Mouse (Mus musculus) forebrain, embryonic 14.5 days (tissue): Measurements from ENCODE around the gene Gm42906. TPM values are rescaled to one million over a fixed set of nuclear protein-coding genes. Genes with fewer than 3 reads are reported as not detected.

Experiments
- ATAC-seq: fragments of 200-750 bp; cut with Nextera tagmentation; 2 replicates; pipeline ENCODE4 v1.8.0; 2017; ENCODE audit warnings: mild to moderate bottlenecking, moderate library complexity
- DNase-seq: peaks from one replicate; pipeline ENCODE4 v3.0.0-alpha.2; 2015; ENCODE audit warnings: low spot score
- H3K27ac ChIP-seq: fragments of 300-500 bp; sonication (generic); 2 replicates; pipeline ENCODE4 v1.5.1; 2014; ENCODE audit warnings: low read depth, mild to moderate bottlenecking, control low read depth, low read length, moderate library complexity
- H3K27me3 ChIP-seq: fragments of 300-500 bp; sonication (generic); replicated peaks from 2 replicates; pipeline ENCODE4 v1.6.1; 2014; ENCODE audit warnings: low read length, control low read depth, mixed read lengths; ENCODE audit not compliant: control insufficient read depth, insufficient read depth
- H3K36me3 ChIP-seq: fragments of 300-500 bp; sonication (generic); 2 replicates; pipeline ENCODE4 v1.6.1; 2014; ENCODE audit warnings: low read length, control low read depth; ENCODE audit not compliant: control insufficient read depth, insufficient read depth
- H3K4me1 ChIP-seq: fragments of 300-500 bp; sonication (generic); 2 replicates; pipeline ENCODE4 v1.6.1; 2014; ENCODE audit warnings: antibody characterized with exemption, low read length, control low read depth; ENCODE audit not compliant: control insufficient read depth, insufficient read depth
- H3K4me2 ChIP-seq: fragments of 300-500 bp; sonication (generic); 2 replicates; pipeline ENCODE4 v1.6.1; 2014; ENCODE audit warnings: mild to moderate bottlenecking, control low read depth, low read length
- H3K4me3 ChIP-seq: fragments of 300-500 bp; sonication (generic); 2 replicates; pipeline ENCODE4 v1.5.1; 2014; ENCODE audit warnings: low read depth, low read length, control low read depth
- H3K9ac ChIP-seq: fragments of 300-500 bp; sonication (generic); 2 replicates; pipeline ENCODE4 v1.6.1; 2014; ENCODE audit warnings: mild to moderate bottlenecking, low read length, control low read depth, moderate library complexity
- H3K9me3 ChIP-seq: fragments of 300-500 bp; sonication (generic); replicated peaks from 2 replicates; pipeline ENCODE4 v1.6.1; 2016; ENCODE audit warnings: low read length, control low read depth, mixed read lengths; ENCODE audit not compliant: control insufficient read depth
- WGBS: fragments of 180-500 bp; shearing (Covaris S2); extraction: QIAGEN DNeasy Blood & Tissue Kit; methylation state at CpG from one replicate; pipeline ENCODE4 v1.1.7; 2014; 5-methylcytosine and 5-hydroxymethylcytosine counted together
- polyA plus RNA-seq: library from polyadenylated mRNA; unstranded; fragments of >200 nt; fragmentation: Nextera tagmentation; extraction: Ambion mirVana; gene quantifications from 2 replicates; pipeline ENCODE4 v1.2.1, GENCODE M21; 2014

The Gm42906 gene
- polyA plus RNA-seq, 1 experiment from 2014 or later, result not detected

DNA sequence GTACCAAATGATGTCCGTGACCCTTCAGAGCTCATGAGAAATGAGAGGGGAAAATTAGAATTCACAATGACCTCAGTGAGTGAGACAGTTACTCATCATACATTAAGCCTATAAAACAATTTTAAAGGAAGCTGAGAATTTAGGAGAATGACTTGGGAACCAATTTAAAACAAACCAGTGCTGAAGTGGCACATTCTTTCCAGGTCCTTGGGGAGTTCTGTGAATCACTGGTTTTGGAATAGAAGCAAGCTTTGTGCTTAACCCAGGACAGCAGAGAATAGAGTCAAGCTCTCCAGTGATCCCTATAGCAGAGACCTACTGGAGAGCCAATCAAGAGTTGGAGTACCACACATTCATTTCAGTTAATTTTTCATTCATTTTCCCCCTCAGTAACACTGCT lies 254.2 kb downstream of the Gm42906 start:
- WGBS, result 87% methylated on average over 1 of the region's 1 CpGs
- no peaks in the 10 kb centered on the region for H3K9me3 ChIP-seq

DNA sequence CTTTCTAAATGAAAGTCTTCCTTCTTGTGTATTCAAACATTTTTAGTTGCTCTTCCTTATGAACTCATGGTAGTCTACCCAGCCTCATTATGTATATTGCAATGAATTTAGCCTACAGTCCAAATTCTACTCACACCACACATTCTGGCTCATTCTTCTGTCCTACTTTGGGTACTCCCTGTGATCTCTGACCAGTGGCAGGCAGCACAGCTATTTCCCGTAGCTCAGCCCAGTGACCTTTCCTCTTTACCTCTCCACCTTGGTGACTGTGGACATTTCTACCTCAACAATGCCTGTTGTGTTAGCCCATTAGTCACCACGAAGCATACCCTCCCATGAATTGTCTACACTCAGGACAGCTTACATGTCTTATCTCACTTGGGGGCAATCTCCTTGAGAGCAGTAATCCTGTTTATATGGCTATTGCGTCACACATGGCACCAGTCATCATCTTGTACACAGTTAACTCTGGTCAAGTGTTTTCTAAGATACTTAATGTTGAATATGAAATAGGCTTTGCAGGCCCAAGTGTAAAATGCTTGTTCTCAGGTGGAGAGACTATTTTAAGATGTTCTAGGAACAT lies 257.7 kb downstream of the Gm42906 start:
- ATAC-seq (no peak), DNase-seq (no peak)
- no peak overlapping the region for H3K4me2 ChIP-seq
- H3K36me3 ChIP-seq, result no peaks in the 10 kb centered on the region
- no peaks in the 10 kb centered on the region for H3K9me3 ChIP-seq
- H3K9ac ChIP-seq, result no peak overlapping the region
- no peaks in the 10 kb centered on the region for H3K4me1 ChIP-seq
- H3K4me3 ChIP-seq, result no peak overlapping the region
- H3K27ac ChIP-seq, result no peak overlapping the region
- 84% methylated on average over 3 of the region's 3 CpGs for WGBS
- H3K27me3 ChIP-seq, result no peaks in the 10 kb centered on the region

More for the DNA sequence above, 254.2 kb downstream of the Gm42906 start:
- Histone ChIP-seq H3K4me1 (no peaks in the 10 kb centered on the region), H3K36me3 (no peaks in the 10 kb centered on the region), H3K27ac (no peak overlapping the region), H3K27me3 (no peaks in the 10 kb centered on the region), H3K4me2 (no peak overlapping the region), H3K4me3 (no peak overlapping the region), H3K9ac (no peak overlapping the region)
- no peak for DNase-seq
- ATAC-seq, result no peak

DNA sequence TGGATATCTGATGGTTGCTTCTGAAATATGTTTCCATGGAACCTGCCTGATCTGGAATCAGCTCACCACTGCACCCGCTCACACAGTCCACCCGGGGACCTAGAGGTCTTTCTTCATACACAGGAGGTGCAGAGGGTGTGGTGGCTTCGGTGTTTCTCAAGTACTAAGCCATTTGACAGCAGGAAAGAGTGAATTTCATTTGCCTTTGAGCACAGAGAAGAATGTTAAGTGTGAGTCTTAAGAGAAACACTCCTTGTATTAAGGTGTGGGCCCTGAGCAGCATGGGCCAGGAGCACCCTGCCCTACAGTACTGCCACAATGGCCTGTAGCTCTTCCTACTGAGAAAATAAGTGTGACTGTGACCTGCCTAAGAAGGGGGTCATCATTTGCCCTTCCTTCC lies 259.8 kb downstream of the Gm42906 start:
- Histone ChIP-seq H3K27ac (no peak overlapping the region), H3K4me1 (no peaks in the 10 kb centered on the region), H3K36me3 (no peaks in the 10 kb centered on the region), H3K9me3 (no peaks in the 10 kb centered on the region), H3K4me3 (no peak overlapping the region), H3K4me2 (no peak overlapping the region), H3K9ac (no peak overlapping the region), H3K27me3 (no peaks in the 10 kb centered on the region)
- DNase-seq (no peak), ATAC-seq (no peak)
- 92% methylated on average over 3 of the region's 3 CpGs for WGBS

DNA sequence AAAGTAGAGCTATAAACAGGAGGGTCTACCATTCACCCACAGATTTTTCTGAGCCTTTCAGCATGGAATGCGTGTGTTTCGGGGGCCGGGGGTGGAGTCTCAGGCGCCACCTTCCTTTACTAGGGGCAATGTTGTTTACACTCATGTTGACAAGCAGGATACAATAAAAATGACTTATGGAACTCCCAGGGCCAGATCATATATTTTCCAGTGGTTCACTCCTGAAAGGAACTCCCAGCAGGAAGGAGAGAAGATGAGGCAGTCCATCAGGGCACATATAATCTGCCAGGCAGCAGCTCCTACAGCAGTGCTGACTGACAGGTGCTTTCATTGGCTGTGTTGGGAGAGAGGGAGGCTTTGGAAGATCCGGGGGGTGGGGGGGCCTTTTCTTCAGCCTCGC lies 260.3 kb downstream of the Gm42906 start:
- DNase-seq (no peak), ATAC-seq (no peak)
- Histone ChIP-seq H3K27ac (no peak overlapping the region), H3K36me3 (no peaks in the 10 kb centered on the region), H3K9me3 (no peaks in the 10 kb centered on the region), H3K27me3 (no peaks in the 10 kb centered on the region), H3K4me3 (no peak overlapping the region), H3K9ac (no peak overlapping the region), H3K4me2 (no peak overlapping the region), H3K4me1 (no peaks in the 10 kb centered on the region)
- 73% methylated on average over 6 of the region's 6 CpGs for WGBS

DNA sequence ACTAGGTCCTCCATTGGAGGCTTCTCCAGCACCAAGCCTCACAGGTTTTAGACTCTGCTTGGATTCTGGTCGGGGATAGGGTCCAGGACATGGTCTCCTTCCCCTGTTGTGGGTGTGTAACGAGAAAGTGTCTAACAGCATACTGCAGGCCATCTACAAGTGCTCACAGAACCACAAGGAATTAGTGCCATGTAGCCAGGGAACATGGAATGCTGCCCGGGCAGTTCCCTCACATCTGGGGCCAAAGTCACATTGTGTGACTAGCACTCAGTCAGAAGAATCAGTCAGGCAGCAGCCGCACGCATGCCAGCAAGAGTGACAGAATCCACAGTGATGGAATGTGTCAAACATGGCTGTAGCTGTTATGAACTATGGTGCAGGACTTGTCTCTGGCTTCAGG lies 261.7 kb downstream of the Gm42906 start:
- H3K4me1 ChIP-seq, result no peaks in the 10 kb centered on the region
- H3K27ac ChIP-seq, result no peak overlapping the region
- H3K27me3 ChIP-seq, result no peaks in the 10 kb centered on the region
- DNase-seq, result no peak
- H3K9ac ChIP-seq, result no peak overlapping the region
- H3K36me3 ChIP-seq, result no peaks in the 10 kb centered on the region
- H3K4me2 ChIP-seq, result no peak overlapping the region
- WGBS, result 87% methylated on average over 5 of the region's 5 CpGs
- ATAC-seq, result no peak
- no peak overlapping the region for H3K4me3 ChIP-seq
- no peaks in the 10 kb centered on the region for H3K9me3 ChIP-seq

DNA sequence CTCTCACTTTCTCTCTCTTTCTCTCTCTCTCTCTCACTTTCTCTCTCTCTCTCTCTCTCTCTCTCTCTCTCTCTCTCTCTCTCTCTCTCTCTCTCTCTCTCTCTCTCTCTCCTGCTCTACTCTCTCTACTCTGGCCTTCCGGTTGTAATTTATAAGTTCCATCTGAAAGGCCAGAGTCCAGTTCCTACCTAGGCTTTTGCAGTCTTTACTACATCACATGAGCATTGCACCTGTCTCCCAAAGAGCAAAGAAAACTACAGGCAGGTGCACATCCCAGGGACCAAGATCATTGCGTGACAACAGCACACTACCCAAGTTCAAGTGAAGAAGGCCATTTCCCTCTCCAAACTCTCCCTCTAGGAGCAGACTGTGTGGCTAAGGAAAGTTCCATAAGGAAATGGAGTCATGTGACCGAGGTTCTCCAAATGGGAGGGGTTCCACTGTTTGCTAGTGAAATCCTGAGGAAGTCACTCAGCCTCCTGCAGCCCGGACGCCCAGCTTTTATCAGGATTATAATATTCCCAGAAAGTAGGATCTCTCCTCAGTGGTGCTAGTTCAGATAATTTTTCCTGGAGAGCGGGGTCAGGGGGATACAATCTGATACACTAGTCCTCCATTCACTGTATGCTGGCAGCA lies 262.5 kb downstream of the Gm42906 start:
- no peak overlapping the region for H3K27ac ChIP-seq
- 89% methylated on average over 6 of the region's 6 CpGs for WGBS

DNA sequence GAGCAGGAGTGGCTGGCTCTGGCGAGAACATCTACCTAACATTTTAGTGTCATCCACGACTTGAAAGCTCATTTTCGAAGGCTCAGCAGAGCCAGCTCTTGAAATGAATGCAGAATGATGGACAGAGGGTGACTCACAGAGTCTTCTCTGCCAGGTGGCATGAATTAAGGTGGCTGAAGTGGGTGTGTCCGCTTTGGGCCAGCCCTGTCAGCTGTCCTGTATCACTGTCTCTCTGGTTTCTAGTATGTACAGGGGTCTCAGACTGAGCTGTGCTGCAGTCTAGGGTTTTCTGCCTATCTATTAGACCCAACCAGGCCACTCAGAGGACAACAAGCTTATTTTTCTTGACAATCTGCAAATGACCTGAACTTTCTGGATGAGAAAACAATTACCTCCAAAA lies 263.1 kb downstream of the Gm42906 start:
- no peak overlapping the region for H3K4me3 ChIP-seq
- WGBS, result 74% methylated on average over 4 of the region's 4 CpGs
- DNase-seq (no peak), ATAC-seq (no peak)
- H3K27ac ChIP-seq, result no peak overlapping the region
- no peak overlapping the region for H3K9ac ChIP-seq
- no peaks in the 10 kb centered on the region for H3K27me3 ChIP-seq
- no peak overlapping the region for H3K4me2 ChIP-seq
- no peaks in the 10 kb centered on the region for H3K36me3 ChIP-seq
- H3K4me1 ChIP-seq, result no peaks in the 10 kb centered on the region
- H3K9me3 ChIP-seq, result no peaks in the 10 kb centered on the region

More for the DNA sequence above, 262.5 kb downstream of the Gm42906 start:
- Histone ChIP-seq H3K4me1 (no peaks in the 10 kb centered on the region), H3K4me3 (no peak overlapping the region), H3K9me3 (no peaks in the 10 kb centered on the region), H3K4me2 (no peak overlapping the region), H3K9ac (no peak overlapping the region), H3K36me3 (no peaks in the 10 kb centered on the region), H3K27me3 (no peaks in the 10 kb centered on the region)
- ATAC-seq, result no peak
- no peak for DNase-seq

DNA sequence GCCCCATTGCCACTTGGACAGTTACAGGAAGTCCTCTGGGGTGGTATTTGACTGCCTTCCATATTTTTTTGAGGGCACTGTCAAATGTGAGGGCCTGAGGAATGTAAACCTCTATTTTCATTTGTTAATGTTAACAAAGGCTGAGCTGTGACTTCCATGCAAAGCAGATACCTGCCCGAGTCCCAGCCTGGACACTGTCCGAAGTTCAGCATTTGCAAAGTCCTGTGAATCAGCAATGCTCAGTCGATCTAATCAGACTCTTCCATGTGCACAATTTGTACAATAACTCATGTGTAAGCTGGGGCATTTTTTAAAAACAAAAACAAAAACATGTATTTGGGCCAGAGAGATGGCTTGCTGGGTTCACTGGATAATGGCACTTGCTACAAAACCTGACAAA lies 265.3 kb downstream of the Gm42906 start:
- Histone ChIP-seq H3K27ac (no peak overlapping the region), H3K4me2 (no peak overlapping the region), H3K9ac (no peak overlapping the region), H3K27me3 (no peaks in the 10 kb centered on the region), H3K36me3 (no peaks in the 10 kb centered on the region), H3K9me3 (no peaks in the 10 kb centered on the region), H3K4me3 (no peak overlapping the region), H3K4me1 (no peaks in the 10 kb centered on the region)
- no peak for ATAC-seq
- DNase-seq, result no peak
- WGBS, result 92% methylated on average over 3 of the region's 3 CpGs

DNA sequence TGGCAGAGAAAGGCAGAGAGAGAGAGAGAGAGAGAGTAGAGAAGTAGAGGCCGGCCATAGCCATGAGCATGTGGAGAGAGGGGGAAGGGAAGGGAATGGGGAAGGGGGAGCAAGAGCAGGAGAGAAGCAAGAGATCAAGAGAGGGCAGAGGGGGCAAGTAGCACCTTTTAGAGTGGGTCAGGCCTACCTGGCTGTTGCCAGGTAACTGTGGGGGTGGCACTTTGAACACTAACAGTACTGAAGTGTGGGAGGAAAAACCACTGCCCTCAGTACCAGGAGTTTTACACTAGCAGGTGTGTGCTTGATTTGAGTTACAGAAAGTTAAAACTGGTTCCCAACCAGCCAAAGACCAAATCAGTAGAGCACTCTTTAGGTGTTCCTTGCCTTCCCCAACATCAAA lies 272.7 kb downstream of the Gm42906 start:
- no peaks in the 10 kb centered on the region for H3K36me3 ChIP-seq
- no peak overlapping the region for H3K9ac ChIP-seq
- WGBS, result 90% methylated on average over 1 of the region's 1 CpGs
- no peak overlapping the region for H3K27ac ChIP-seq
- no peaks in the 10 kb centered on the region for H3K9me3 ChIP-seq
- no peak overlapping the region for H3K4me3 ChIP-seq
- ATAC-seq (no peak), DNase-seq (no peak)
- H3K27me3 ChIP-seq, result no peaks in the 10 kb centered on the region
- no peak overlapping the region for H3K4me2 ChIP-seq
- H3K4me1 ChIP-seq, result no peaks in the 10 kb centered on the region
